In genomic region chr2:125375926-125376325, GRCm38 (mm10) we compare ENCODE assay signal across 15 mouse cellular contexts.
"Had no signal": no experiment of that assay in that cellular context is flagged by ENCODE, and none has a peak within 500 bp of the region (broad histone marks: within the 10 kb centered on the region; RNA-seq: fewer than 3 reads in every experiment).

No protein-coding gene starts in this region.

- H3K4me1 ChIP-seq: neural tube, embryonic 13.5 days; neural tube, embryonic 15.5 days; stomach, embryonic 15.5 days had no signal

- H3K9me3 ChIP-seq: neural tube, embryonic 13.5 days; neural tube, embryonic 15.5 days; stomach, embryonic 15.5 days had no signal

- H3K36me3 ChIP-seq: neural tube, embryonic 13.5 days; neural tube, embryonic 15.5 days; stomach, embryonic 15.5 days had no signal

- H3K4me3 ChIP-seq: neural tube, embryonic 13.5 days; neural tube, embryonic 15.5 days; stomach, embryonic 15.5 days had no signal

- H3K9ac ChIP-seq: neural tube, embryonic 13.5 days; neural tube, embryonic 15.5 days; stomach, embryonic 15.5 days had no signal

- H3K27ac ChIP-seq: neural tube, embryonic 13.5 days; neural tube, embryonic 15.5 days; stomach, embryonic 15.5 days; stomach, postnatal 0 days had no signal

- H3K4me2 ChIP-seq: neural tube, embryonic 13.5 days; neural tube, embryonic 15.5 days; stomach, embryonic 15.5 days had no signal

- H3K27me3 ChIP-seq: neural tube, embryonic 13.5 days; neural tube, embryonic 15.5 days; stomach, embryonic 15.5 days had no signal

- DNase-seq: right cerebral cortex, adult 18-20 months; right cerebral cortex, postnatal 14 days; right cerebral cortex, postnatal 25 days; right cerebral cortex, postnatal 4 days; spleen, adult 18-20 months; thymus, adult 18-20 months; thymus, adult 2 months; thymus, postnatal 14 days; thymus, postnatal 25 days; thymus, postnatal 36 days; thymus, postnatal 4 days had no signal
